Mouse (Mus musculus): ENCODE measurements around the gene Taf12. TPM values are rescaled to one million over a fixed set of nuclear protein-coding genes. Genes with fewer than 3 reads are reported as not detected.
"Not testable (repeated sequence)": the region's sequence is repeated elsewhere in the genome, so short reads cannot be mapped to it uniquely, and the experiment has no call there.

Gene Taf12
- polyA plus RNA-seq, 1 experiment from 2014 or later: 48.3 TPM

- H3K9me3 ChIP-seq (replicated peaks): no peaks in the 10 kb centered on the region
- WGBS: 85% methylated on average over 3 of the region's 3 CpGs
Observed at GRCm38 (mm10) chr4:132275949-132276348, 1.8 kb downstream of the Taf12 start.

GRCm38 (mm10) chr4:132288840-132289239 lies 14.7 kb downstream of the Taf12 start:
- ATAC-seq (replicated peaks; ENCODE audit: low FRiP score); H3K4me1 ChIP-seq; H3K27ac ChIP-seq; H3K4me3 ChIP-seq (replicated peaks); H3K9ac ChIP-seq; H3K27me3 ChIP-seq; H3K9me3 ChIP-seq (replicated peaks); H3K4me2 ChIP-seq: not testable (repeated sequence)
- 90% methylated on average over 4 of the region's 5 CpGs for WGBS
- H3K36me3 ChIP-seq: peaks cover 64% of the 10 kb centered on the region

More at GRCm38 (mm10) chr4:132275949-132276348, 1.8 kb downstream of the Taf12 start:
- H3K4me1 ChIP-seq: peaks cover 16% of the 10 kb centered on the region
- H3K27me3 ChIP-seq: no peaks in the 10 kb centered on the region
- H3K9ac ChIP-seq: no peak overlapping the region
- no peak overlapping the region for H3K4me2 ChIP-seq
- no peak overlapping the region for H3K27ac ChIP-seq
- H3K36me3 ChIP-seq: peaks cover 5% of the 10 kb centered on the region; the same call in 1 of the 2 replicates
- H3K4me3 ChIP-seq (replicated peaks): no peak overlapping the region
- ATAC-seq (replicated peaks; ENCODE audit: low FRiP score): no peak

GRCm38 (mm10) chr4:132291056-132291455 lies 16.9 kb downstream of the Taf12 start:
- WGBS: 78% methylated on average over 4 of the region's 4 CpGs
- ATAC-seq (replicated peaks; ENCODE audit: low FRiP score): no peak
- no peak overlapping the region for H3K9ac ChIP-seq

GRCm38 (mm10) chr4:132291624-132292335 lies 17.6 kb downstream of the Taf12 start:
- Histone ChIP-seq H3K9me3 (replicated peaks) (no peaks in the 10 kb centered on the region), H3K4me2 (no peak overlapping the region), H3K4me3 (replicated peaks) (no peak overlapping the region), H3K27ac (no peak overlapping the region), H3K4me1 (no peaks in the 10 kb centered on the region), H3K9ac (no peak overlapping the region), H3K27me3 (no peaks in the 10 kb centered on the region), H3K36me3 (peaks cover 46% of the 10 kb centered on the region)
- WGBS: 86% methylated on average over 12 of the region's 12 CpGs
- no peak for ATAC-seq (replicated peaks; ENCODE audit: low FRiP score)

More at GRCm38 (mm10) chr4:132291056-132291455, 16.9 kb downstream of the Taf12 start:
- no peak overlapping the region for H3K27ac ChIP-seq
- peaks cover 52% of the 10 kb centered on the region for H3K36me3 ChIP-seq
- no peaks in the 10 kb centered on the region for H3K27me3 ChIP-seq
- no peak overlapping the region for H3K4me2 ChIP-seq
- H3K4me1 ChIP-seq: no peaks in the 10 kb centered on the region
- no peak overlapping the region for H3K4me3 ChIP-seq (replicated peaks)
- H3K9me3 ChIP-seq (replicated peaks): no peaks in the 10 kb centered on the region

GRCm38 (mm10) chr4:132292988-132293387 lies 18.8 kb downstream of the Taf12 start:
- Histone ChIP-seq H3K9me3 (replicated peaks) (no peaks in the 10 kb centered on the region), H3K36me3 (peaks cover 40% of the 10 kb centered on the region), H3K4me1 (no peaks in the 10 kb centered on the region), H3K9ac (no peak overlapping the region), H3K27me3 (no peaks in the 10 kb centered on the region), H3K4me2 (no peak overlapping the region), H3K27ac (no peak overlapping the region), H3K4me3 (replicated peaks) (no peak overlapping the region)
- 47% methylated on average over 4 of the region's 4 CpGs for WGBS
- ATAC-seq (replicated peaks; ENCODE audit: low FRiP score): no peak

GRCm38 (mm10) chr4:132293682-132294240 lies 19.6 kb downstream of the Taf12 start:
- no peak overlapping the region for H3K4me3 ChIP-seq (replicated peaks)
- no peak overlapping the region for H3K4me2 ChIP-seq
- no peaks in the 10 kb centered on the region for H3K27me3 ChIP-seq
- no peaks in the 10 kb centered on the region for H3K4me1 ChIP-seq
- H3K9ac ChIP-seq: no peak overlapping the region
- no peak overlapping the region for H3K27ac ChIP-seq
- ATAC-seq (replicated peaks; ENCODE audit: low FRiP score): no peak
- H3K36me3 ChIP-seq: peaks cover 40% of the 10 kb centered on the region
- no peaks in the 10 kb centered on the region for H3K9me3 ChIP-seq (replicated peaks)
- WGBS: 57% methylated on average over 7 of the region's 7 CpGs

- H3K4me3 ChIP-seq (replicated peaks): no peak overlapping the region
- no peaks in the 10 kb centered on the region for H3K9me3 ChIP-seq (replicated peaks)
- H3K27ac ChIP-seq: no peak overlapping the region
- no peaks in the 10 kb centered on the region for H3K4me1 ChIP-seq
- H3K4me2 ChIP-seq: no peak overlapping the region
- peaks cover 27% of the 10 kb centered on the region for H3K36me3 ChIP-seq
- no peaks in the 10 kb centered on the region for H3K27me3 ChIP-seq
- 49% methylated on average over 8 of the region's 8 CpGs for WGBS
- ATAC-seq (replicated peaks; ENCODE audit: low FRiP score): no peak
- no peak overlapping the region for H3K9ac ChIP-seq
Observed at GRCm38 (mm10) chr4:132295696-132296390, 21.7 kb downstream of the Taf12 start.

- Histone ChIP-seq H3K4me2 (no peak overlapping the region), H3K27me3 (no peaks in the 10 kb centered on the region), H3K27ac (no peak overlapping the region), H3K9me3 (replicated peaks) (no peaks in the 10 kb centered on the region), H3K36me3 (no peaks in the 10 kb centered on the region), H3K4me1 (peaks cover 12% of the 10 kb centered on the region), H3K4me3 (replicated peaks) (no peak overlapping the region), H3K9ac (no peak overlapping the region)
- ATAC-seq (replicated peaks; ENCODE audit: low FRiP score): no peak
- WGBS: 95% methylated on average over 1 of the region's 1 CpGs
Observed at GRCm38 (mm10) chr4:132299849-132300248, 25.7 kb downstream of the Taf12 start.

- no peaks in the 10 kb centered on the region for H3K36me3 ChIP-seq
- no peak for ATAC-seq (replicated peaks; ENCODE audit: low FRiP score)
- no peaks in the 10 kb centered on the region for H3K9me3 ChIP-seq (replicated peaks)
- H3K4me2 ChIP-seq: no peak overlapping the region
- peaks cover 12% of the 10 kb centered on the region for H3K4me1 ChIP-seq
- no peak overlapping the region for H3K4me3 ChIP-seq (replicated peaks)
- no peak overlapping the region for H3K9ac ChIP-seq
- H3K27me3 ChIP-seq: no peaks in the 10 kb centered on the region
- 83% methylated on average over 6 of the region's 6 CpGs for WGBS
- no peak overlapping the region for H3K27ac ChIP-seq
Observed at GRCm38 (mm10) chr4:132301486-132301885, 27.3 kb downstream of the Taf12 start.

- Histone ChIP-seq H3K4me2 (peak overlapping the region; percentile 82), H3K27ac (peak overlapping the region; percentile 72; the same call in 1 of the 2 replicates), H3K9me3 (replicated peaks) (no peaks in the 10 kb centered on the region), H3K27me3 (no peaks in the 10 kb centered on the region), H3K36me3 (no peaks in the 10 kb centered on the region), H3K4me1 (peaks cover 12% of the 10 kb centered on the region), H3K4me3 (replicated peaks) (peak overlapping the region; percentile 57), H3K9ac (peak overlapping the region; percentile 59)
- no peak for ATAC-seq (replicated peaks; ENCODE audit: low FRiP score)
- 52% methylated on average over 16 of the region's 16 CpGs for WGBS
Observed at GRCm38 (mm10) chr4:132301965-132302938, 28.1 kb downstream of the Taf12 start.

- no peaks in the 10 kb centered on the region for H3K9me3 ChIP-seq (replicated peaks)
- peak; percentile 75 for ATAC-seq (replicated peaks; ENCODE audit: low FRiP score)
- H3K4me2 ChIP-seq: peak within 1 kb of the TSS; percentile 82
- H3K27me3 ChIP-seq: no peaks in the 10 kb centered on the region
- no peaks in the 10 kb centered on the region for H3K36me3 ChIP-seq
- peak within 1 kb of the TSS; percentile 59 for H3K9ac ChIP-seq
- H3K4me3 ChIP-seq (replicated peaks): peak within 1 kb of the TSS; percentile 57
- peaks cover 12% of the 10 kb centered on the region for H3K4me1 ChIP-seq
- H3K27ac ChIP-seq: peak within 1 kb of the TSS; percentile 72
- under 1% methylated on average over 31 of the region's 31 CpGs for WGBS
Observed at GRCm38 (mm10) chr4:132302939-132303479, 28.8 kb downstream of the Taf12 start, which contains the start of gene Rab42. Gene Rab42, minus strand, starts transcription at chr4:132303385.

Data from kidney, embryonic 15.5 days (tissue).